Mouse (Mus musculus) C2C12 (cell line): Measurements from ENCODE around the gene Akr7a5. TPM values are rescaled to one million over a fixed set of nuclear protein-coding genes. Genes with fewer than 3 reads are reported as not detected.

Experiments
- H3K27me3 ChIP-seq: one replicate; pipeline ENCODE4 v1.6.1; 2011; ENCODE audit not compliant: control insufficient read depth, insufficient read depth, insufficient read length
- H3K36me3 ChIP-seq: one replicate; pipeline ENCODE4 v1.6.1; 2011; ENCODE audit not compliant: control insufficient read depth, insufficient read depth
- H3K4me3 ChIP-seq: one replicate; pipeline ENCODE4 v1.5.1; 2011; ENCODE audit warnings: mild to moderate bottlenecking, control low read depth; ENCODE audit not compliant: poor library complexity, insufficient read depth, severe bottlenecking
- H3K79me2 ChIP-seq: one replicate; pipeline ENCODE4 v1.6.1; 2011; ENCODE audit not compliant: control insufficient read depth, insufficient read depth
- H3K79me3 ChIP-seq: one replicate; pipeline ENCODE4 v1.6.1; 2011; ENCODE audit warnings: low read depth, control low read depth
- H3ac ChIP-seq: one replicate; pipeline ENCODE3; 2011; ENCODE audit warnings: low read depth; ENCODE audit not compliant: control insufficient read depth, insufficient read length
- CEBPB ChIP-seq: IDR thresholded peaks from one replicate; pipeline ENCODE4 v1.6.1; 2011; ENCODE audit warnings: low read depth, mild to moderate bottlenecking, control low read depth, moderate library complexity
- CTCF ChIP-seq: IDR thresholded peaks from one replicate; pipeline ENCODE4 v1.5.1; 2011; ENCODE audit not compliant: control insufficient read depth, insufficient read depth, insufficient read length
- FOSL1 ChIP-seq: IDR thresholded peaks from one replicate; pipeline ENCODE4 v1.8.0; 2011; ENCODE audit warnings: mild to moderate bottlenecking, low read length; ENCODE audit not compliant: poor library complexity, insufficient read depth, severe bottlenecking
- MAX ChIP-seq: IDR thresholded peaks from one replicate; pipeline ENCODE4 v1.6.1; 2011; ENCODE audit warnings: mild to moderate bottlenecking, control low read depth
- MYOD1 ChIP-seq: IDR thresholded peaks from one replicate; pipeline ENCODE4 v1.6.1; 2011; ENCODE audit warnings: low read depth; ENCODE audit not compliant: control insufficient read depth, insufficient read length
- MYOG ChIP-seq: IDR thresholded peaks from one replicate; pipeline ENCODE4 v1.6.1; 2011; ENCODE audit not compliant: control insufficient read depth, insufficient read length; ENCODE audit errors: extremely low read depth
- USF1 ChIP-seq: IDR thresholded peaks from one replicate; pipeline ENCODE4 v1.6.1; 2011; ENCODE audit warnings: low read depth, mild to moderate bottlenecking, control low read depth, moderate library complexity
- polyA plus RNA-seq: library from polyadenylated mRNA; unstranded; fragments of >200 nt; fragmentation: generic; extraction: Trizol; gene quantifications from one replicate; pipeline ENCODE4 v1.2.1, GENCODE M21; 2012; ENCODE audit warnings: missing spikeins

Gene Akr7a5
- polyA plus RNA-seq, 1 experiment, result 49.7 TPM

DNA sequence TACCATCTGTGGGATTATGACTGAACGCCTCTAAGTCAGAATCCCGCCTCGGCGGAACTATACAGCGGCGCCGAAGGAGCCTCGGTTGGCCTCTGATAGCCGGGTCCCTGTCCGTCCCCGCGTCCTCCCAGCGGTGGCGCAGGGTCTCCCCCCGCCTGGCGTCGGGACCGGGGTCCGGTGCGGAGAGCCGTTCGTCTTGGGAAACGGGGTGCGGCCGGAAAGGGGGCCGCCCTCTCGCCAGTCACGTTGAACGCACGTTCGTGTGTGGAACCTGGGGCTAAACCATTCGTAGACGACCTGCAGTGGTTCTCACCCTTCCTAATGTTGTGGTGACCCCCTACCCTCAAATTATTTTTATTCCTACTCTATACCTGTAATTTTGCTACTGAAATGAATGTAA is 27.6 kb downstream of the Akr7a5 start:
- TF ChIP-seq CTCF (no peak), MYOG (no peak), MAX (no peak), USF1 (no peak), CEBPB (no peak), FOSL1 (no peak), MYOD1 (no peak)

DNA sequence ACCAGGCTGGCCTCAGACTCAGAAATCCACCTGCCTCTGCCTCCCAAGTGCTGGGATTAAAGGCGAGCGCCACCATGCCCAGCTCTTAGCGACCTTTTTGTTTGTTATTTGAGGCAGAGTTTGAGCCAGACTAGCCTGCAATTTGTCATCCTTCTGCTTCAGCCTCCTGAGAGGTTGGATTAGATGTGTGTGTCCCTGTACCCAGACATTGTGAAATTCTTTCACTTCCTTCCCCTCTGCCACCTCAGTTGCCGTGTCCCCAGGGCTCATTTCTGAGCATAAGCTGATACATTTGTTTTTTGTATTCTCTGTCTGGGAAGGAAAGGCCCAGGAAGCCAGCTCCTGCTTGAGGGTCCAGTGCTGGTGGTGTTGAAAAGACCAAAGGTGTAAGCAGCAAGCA is 30.3 kb downstream of the Akr7a5 start:
- no peak overlapping the region for H3K4me3 ChIP-seq
- no peak overlapping the region for H3ac ChIP-seq
- H3K79me3 ChIP-seq, result no peaks in the 10 kb centered on the region
- no peaks in the 10 kb centered on the region for H3K27me3 ChIP-seq
- H3K79me2 ChIP-seq, result no peaks in the 10 kb centered on the region
- no peaks in the 10 kb centered on the region for H3K36me3 ChIP-seq
- TF ChIP-seq MYOG (no peak), CEBPB (no peak), MYOD1 (no peak), MAX (no peak), CTCF (no peak), USF1 (no peak), FOSL1 (no peak)

More for the DNA sequence above, 27.6 kb downstream of the Akr7a5 start:
- H3K36me3 ChIP-seq, result no peaks in the 10 kb centered on the region
- no peaks in the 10 kb centered on the region for H3K27me3 ChIP-seq
- no peak overlapping the region for H3ac ChIP-seq
- no peaks in the 10 kb centered on the region for H3K79me2 ChIP-seq
- H3K79me3 ChIP-seq, result no peaks in the 10 kb centered on the region
- H3K4me3 ChIP-seq, result no peak overlapping the region

DNA sequence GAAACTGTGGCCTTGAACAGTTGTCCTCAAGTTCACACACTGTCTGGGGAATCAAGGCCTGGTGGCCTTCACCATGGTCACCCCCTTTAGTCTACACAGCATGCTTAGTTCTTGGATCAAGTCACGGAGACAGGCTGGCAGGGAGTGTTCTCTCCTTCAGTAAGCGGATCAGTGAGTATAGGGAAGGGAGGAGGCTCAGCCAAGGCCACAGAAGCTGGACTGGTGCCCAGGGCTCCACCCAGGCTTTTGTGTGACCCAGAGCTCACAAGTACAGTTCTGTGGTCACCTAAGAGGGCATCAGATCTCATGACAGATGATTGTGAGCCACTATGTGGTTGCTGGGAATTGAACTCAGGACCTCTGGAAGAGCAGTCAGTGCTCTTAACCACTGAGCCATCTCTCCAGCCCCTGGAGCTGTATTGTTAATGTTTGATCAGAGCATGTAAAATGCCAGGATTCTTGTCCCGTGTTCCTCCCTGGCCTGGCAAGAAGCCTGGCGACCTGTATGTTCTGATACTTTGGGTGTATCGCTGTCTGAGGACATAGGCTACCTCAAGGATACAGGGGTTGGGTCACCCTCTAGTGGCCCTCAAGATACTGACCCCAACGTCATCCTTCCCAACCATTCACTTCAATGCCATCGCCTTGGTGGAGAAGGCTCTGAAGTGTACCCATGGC is 31.2 kb downstream of the Akr7a5 start:
- H3K36me3 ChIP-seq, result peaks cover 5% of the 10 kb centered on the region
- TF ChIP-seq MYOD1 (no peak), FOSL1 (no peak), USF1 (no peak), MYOG (no peak), CTCF (no peak), MAX (no peak), CEBPB (no peak)
- H3K27me3 ChIP-seq, result no peaks in the 10 kb centered on the region
- no peaks in the 10 kb centered on the region for H3K79me3 ChIP-seq
- no peaks in the 10 kb centered on the region for H3K79me2 ChIP-seq
- no peak overlapping the region for H3ac ChIP-seq
- H3K4me3 ChIP-seq, result no peak overlapping the region

DNA sequence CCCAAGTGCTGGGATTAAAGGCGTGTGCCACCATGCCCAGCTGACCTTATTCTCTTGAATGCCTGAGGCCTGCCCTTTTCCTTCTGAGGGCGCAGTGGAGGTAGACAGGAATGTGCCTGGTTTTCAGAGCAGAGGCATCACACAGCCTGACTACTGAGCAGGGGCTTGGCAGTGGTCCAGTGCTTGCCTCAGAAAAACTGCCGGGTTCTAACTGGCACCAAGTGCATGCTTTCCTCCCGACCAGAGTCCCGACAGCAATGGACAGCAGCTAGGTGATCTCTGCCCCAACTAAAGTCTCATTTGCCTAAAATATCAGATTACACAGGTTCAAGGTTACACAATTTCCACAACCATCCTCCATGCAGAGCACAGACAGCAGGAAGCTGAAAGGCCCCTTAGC is 33.2 kb downstream of the Akr7a5 start:
- H3K36me3 ChIP-seq, result peaks cover 19% of the 10 kb centered on the region
- H3K27me3 ChIP-seq, result no peaks in the 10 kb centered on the region
- H3K79me3 ChIP-seq, result no peaks in the 10 kb centered on the region
- TF ChIP-seq FOSL1, result no peak
- TF ChIP-seq MAX, result no peak
- TF ChIP-seq USF1, result no peak
- TF ChIP-seq CEBPB, result no peak
- TF ChIP-seq MYOD1, result no peak
- H3K4me3 ChIP-seq, result no peak overlapping the region
- H3ac ChIP-seq, result no peak overlapping the region
- H3K79me2 ChIP-seq, result no peaks in the 10 kb centered on the region

DNA sequence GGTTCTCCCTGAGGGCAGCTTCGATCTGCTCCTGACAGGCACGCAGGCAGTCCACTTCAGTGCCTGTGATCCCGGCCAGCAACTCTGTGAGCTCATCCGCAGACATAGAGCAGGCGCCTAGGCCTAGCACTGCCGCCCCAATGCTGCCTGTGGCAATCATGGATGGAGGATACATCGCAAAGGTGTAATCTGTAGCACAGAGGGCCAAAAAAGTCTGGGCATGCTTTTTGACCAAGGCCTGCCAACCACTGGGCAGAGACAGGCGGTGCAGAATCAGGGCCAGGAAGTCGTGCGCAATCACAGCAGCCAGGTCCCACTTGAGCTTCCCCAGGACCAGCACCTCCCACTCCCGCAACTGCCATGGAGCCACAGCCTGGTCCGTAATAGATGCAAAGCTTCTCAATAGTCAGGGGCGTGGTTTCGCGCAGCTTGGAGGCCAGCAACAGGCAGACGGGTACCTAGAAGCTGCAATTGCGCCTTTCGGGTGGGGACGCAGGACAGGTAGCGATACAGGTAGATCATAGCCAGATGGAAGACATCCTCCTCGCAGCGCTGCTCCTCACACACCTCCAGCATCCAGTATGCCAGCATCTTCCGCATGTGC is 35.0 kb downstream of the Akr7a5 start:
- no peaks in the 10 kb centered on the region for H3K27me3 ChIP-seq
- H3K4me3 ChIP-seq, result no peak overlapping the region
- H3ac ChIP-seq, result no peak overlapping the region
- H3K36me3 ChIP-seq, result peaks cover 31% of the 10 kb centered on the region
- H3K79me2 ChIP-seq, result peaks cover 18% of the 10 kb centered on the region
- H3K79me3 ChIP-seq, result peaks cover 9% of the 10 kb centered on the region
- TF ChIP-seq USF1, result no peak
- TF ChIP-seq CTCF, result no peak
- TF ChIP-seq MYOG, result no peak
- no peak for TF ChIP-seq MYOD1
- no peak for TF ChIP-seq FOSL1
- no peak for TF ChIP-seq MAX
- TF ChIP-seq CEBPB, result no peak

DNA sequence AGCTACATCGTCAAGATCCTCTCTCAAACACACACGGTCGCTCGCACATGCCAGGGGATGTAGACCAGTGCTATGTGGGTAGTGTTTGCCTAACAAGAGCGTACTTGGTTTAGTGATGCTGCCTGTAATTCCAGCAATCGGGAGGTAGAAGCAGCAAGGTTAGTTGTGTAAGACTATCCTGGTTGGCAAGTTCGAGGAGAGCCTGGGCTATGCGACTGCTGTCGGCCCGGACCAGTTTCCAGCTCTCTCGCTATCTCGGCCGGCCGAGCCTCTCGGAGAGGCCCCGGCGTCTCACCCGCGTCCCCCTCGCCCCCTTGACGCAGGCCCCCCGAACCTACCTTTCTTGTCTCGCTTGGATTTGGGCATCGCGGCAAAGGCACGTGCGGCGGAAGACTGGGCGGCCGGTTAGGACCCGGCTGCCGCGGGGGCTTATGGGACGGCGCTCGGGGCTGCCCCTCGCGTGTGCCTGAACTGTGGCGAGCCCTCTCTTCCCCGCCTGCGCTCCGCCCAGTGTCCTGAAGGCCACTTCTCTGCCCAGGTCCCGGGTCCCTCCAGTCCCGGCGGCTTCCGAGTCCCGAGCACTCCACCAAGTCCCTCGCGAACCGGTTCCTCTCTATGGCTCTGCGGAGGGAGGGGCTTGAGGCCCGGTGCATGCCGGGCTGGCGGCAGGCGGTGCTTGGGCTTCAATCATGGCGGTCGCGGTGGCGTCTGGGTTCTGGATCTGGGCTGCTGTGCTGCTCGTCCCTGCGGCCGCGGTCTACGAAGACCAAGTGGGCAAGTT is 41.6 kb downstream of the Akr7a5 start, which contains the start of the genes Mrto4, Emc1 and Ubr4:
TSS of gene Mrto4 (minus strand) at position 646 of the 781 bp plus-strand sequence.
TSS of gene Emc1 (plus strand) at position 657 of the 781 bp plus-strand sequence.
TSS of gene Ubr4 (plus strand) at position 679 of the 781 bp plus-strand sequence.
- Histone ChIP-seq H3K36me3 (peaks cover 34% of the 10 kb centered on the region), H3ac (peak within 1 kb of the TSS; percentile 88), H3K27me3 (no peaks in the 10 kb centered on the region), H3K79me2 (peaks cover 58% of the 10 kb centered on the region), H3K79me3 (peaks cover 38% of the 10 kb centered on the region), H3K4me3 (peak within 1 kb of the TSS; percentile 84)
- TF ChIP-seq MYOG (no peak), USF1 (peak; percentile 29), MYOD1 (no peak), FOSL1 (no peak), CEBPB (no peak), CTCF (no peak), MAX (peak; percentile 94)
